Mouse (Mus musculus) forebrain, embryonic 13.5 days (tissue): ENCODE data around the gene Rxra. TPM values are rescaled to one million over a fixed set of nuclear protein-coding genes. Genes with fewer than 3 reads are reported as not detected.

ENCODE experiments used
- ATAC-seq: fragments of 200-750 bp; cut with Nextera tagmentation; 2 replicates; pipeline ENCODE4 v1.8.0; 2017
- H3K27ac ChIP-seq: fragments of 300-500 bp; sonication (generic); 2 replicates; pipeline ENCODE4 v1.5.1; 2015; ENCODE audit warnings: inconsistent platforms, mild to moderate bottlenecking, moderate library complexity
- H3K27me3 ChIP-seq: fragments of 300-500 bp; sonication (generic); 2 replicates; pipeline ENCODE4 v1.6.1; 2015; ENCODE audit warnings: mild to moderate bottlenecking, inconsistent platforms
- H3K36me3 ChIP-seq: fragments of 300-500 bp; sonication (generic); 2 replicates; pipeline ENCODE4 v1.6.1; 2015; ENCODE audit warnings: mild to moderate bottlenecking, inconsistent platforms; ENCODE audit not compliant: poor library complexity, severe bottlenecking
- H3K4me1 ChIP-seq: fragments of 300-500 bp; sonication (generic); 2 replicates; pipeline ENCODE4 v1.6.1; 2015; ENCODE audit warnings: inconsistent platforms
- H3K4me2 ChIP-seq: fragments of 300-500 bp; sonication (generic); 2 replicates; pipeline ENCODE4 v1.6.1; 2015; ENCODE audit warnings: inconsistent platforms, mild to moderate bottlenecking, moderate library complexity
- H3K4me3 ChIP-seq: fragments of 300-500 bp; sonication (generic); 2 replicates; pipeline ENCODE4 v1.5.1; 2015; ENCODE audit warnings: mild to moderate bottlenecking, inconsistent platforms
- H3K9ac ChIP-seq: fragments of 300-500 bp; sonication (generic); 2 replicates; pipeline ENCODE4 v1.6.1; 2015; ENCODE audit warnings: mild to moderate bottlenecking, inconsistent platforms
- H3K9me3 ChIP-seq: fragments of 300-500 bp; sonication (generic); replicated peaks from 2 replicates; pipeline ENCODE4 v1.6.1; 2016; ENCODE audit warnings: inconsistent platforms
- WGBS: fragments of 180-500 bp; shearing (Covaris S2); methylation state at CpG from one replicate; pipeline ENCODE4 v1.1.7; 2015; 5-methylcytosine and 5-hydroxymethylcytosine counted together
- polyA plus RNA-seq: library from polyadenylated mRNA; unstranded; fragments of >200 nt; fragmentation: Nextera tagmentation; extraction: Ambion mirVana; gene quantifications from 2 replicates; pipeline ENCODE4 v1.2.1, GENCODE M21; 2015

Gene Rxra
- polyA plus RNA-seq, 1 experiment from 2014 or later = 4.3 TPM

- Histone ChIP-seq H3K4me3 (no peak overlapping the region), H3K36me3 (no peaks in the 10 kb centered on the region), H3K4me2 (no peak overlapping the region), H3K9me3 (no peaks in the 10 kb centered on the region), H3K27ac (no peak overlapping the region), H3K9ac (no peak overlapping the region), H3K4me1 (peaks cover 13% of the 10 kb centered on the region), H3K27me3 (no peaks in the 10 kb centered on the region)
- 66% methylated on average over 3 of the region's 3 CpGs for WGBS
- ATAC-seq = no peak
Measured at GRCm38 (mm10) chr2:27710871-27711382, 34.7 kb downstream of the Rxra start.

- no peaks in the 10 kb centered on the region for H3K9me3 ChIP-seq
- H3K4me2 ChIP-seq = no peak overlapping the region
- H3K9ac ChIP-seq = no peak overlapping the region
- 92% methylated on average over 5 of the region's 5 CpGs for WGBS
- H3K27ac ChIP-seq = no peak overlapping the region
- H3K4me1 ChIP-seq = peaks cover 18% of the 10 kb centered on the region
- H3K4me3 ChIP-seq = no peak overlapping the region
- H3K27me3 ChIP-seq = no peaks in the 10 kb centered on the region
- no peaks in the 10 kb centered on the region for H3K36me3 ChIP-seq
- no peak for ATAC-seq
Measured at GRCm38 (mm10) chr2:27712626-27713025, 36.4 kb downstream of the Rxra start.

GRCm38 (mm10) chr2:27713378-27713777, 37.1 kb downstream of the Rxra start:
- Histone ChIP-seq H3K9ac (no peak overlapping the region), H3K36me3 (no peaks in the 10 kb centered on the region), H3K4me1 (peaks cover 25% of the 10 kb centered on the region), H3K9me3 (no peaks in the 10 kb centered on the region), H3K27me3 (peaks cover 6% of the 10 kb centered on the region; the same call in 1 of the 2 replicates), H3K4me3 (no peak overlapping the region), H3K4me2 (no peak overlapping the region), H3K27ac (no peak overlapping the region)
- no peak for ATAC-seq
- 100% methylated on average over 3 of the region's 3 CpGs for WGBS

- H3K27ac ChIP-seq = no peak overlapping the region
- no peaks in the 10 kb centered on the region for H3K9me3 ChIP-seq
- no peak overlapping the region for H3K9ac ChIP-seq
- no peak overlapping the region for H3K4me3 ChIP-seq
- H3K4me1 ChIP-seq = peaks cover 33% of the 10 kb centered on the region
- peaks cover 11% of the 10 kb centered on the region; the same call in 1 of the 2 replicates for H3K27me3 ChIP-seq
- ATAC-seq = no peak
- no peaks in the 10 kb centered on the region for H3K36me3 ChIP-seq
- no peak overlapping the region for H3K4me2 ChIP-seq
- WGBS = 86% methylated on average over 5 of the region's 5 CpGs
Measured at GRCm38 (mm10) chr2:27714131-27714530, 37.9 kb downstream of the Rxra start.

- no peaks in the 10 kb centered on the region for H3K9me3 ChIP-seq
- peaks cover 11% of the 10 kb centered on the region; the same call in 1 of the 2 replicates for H3K27me3 ChIP-seq
- H3K9ac ChIP-seq = no peak overlapping the region
- WGBS = 82% methylated on average over 4 of the region's 4 CpGs
- H3K4me3 ChIP-seq = no peak overlapping the region
- H3K36me3 ChIP-seq = no peaks in the 10 kb centered on the region
- H3K4me1 ChIP-seq = peaks cover 37% of the 10 kb centered on the region
- no peak overlapping the region for H3K27ac ChIP-seq
- no peak overlapping the region for H3K4me2 ChIP-seq
- no peak for ATAC-seq
Measured at GRCm38 (mm10) chr2:27715221-27715620, 39.0 kb downstream of the Rxra start.

GRCm38 (mm10) chr2:27716339-27716738, 40.1 kb downstream of the Rxra start:
- H3K9me3 ChIP-seq = no peaks in the 10 kb centered on the region
- peaks cover 26% of the 10 kb centered on the region for H3K4me1 ChIP-seq
- H3K27ac ChIP-seq = no peak overlapping the region
- 89% methylated on average over 3 of the region's 3 CpGs for WGBS
- no peak overlapping the region for H3K9ac ChIP-seq
- peaks cover 15% of the 10 kb centered on the region for H3K27me3 ChIP-seq
- no peak overlapping the region for H3K4me2 ChIP-seq
- no peaks in the 10 kb centered on the region for H3K36me3 ChIP-seq
- no peak for ATAC-seq
- H3K4me3 ChIP-seq = no peak overlapping the region

GRCm38 (mm10) chr2:27718191-27718590, 42.0 kb downstream of the Rxra start:
- no peak for ATAC-seq
- peaks cover 25% of the 10 kb centered on the region for H3K4me1 ChIP-seq
- no peak overlapping the region; the same call in 1 of the 2 replicates for H3K9ac ChIP-seq
- no peaks in the 10 kb centered on the region for H3K36me3 ChIP-seq
- H3K4me3 ChIP-seq = no peak overlapping the region
- H3K27ac ChIP-seq = no peak overlapping the region
- H3K27me3 ChIP-seq = peaks cover 22% of the 10 kb centered on the region
- no peak overlapping the region for H3K4me2 ChIP-seq
- no peaks in the 10 kb centered on the region for H3K9me3 ChIP-seq

- WGBS = 10% methylated on average over 10 of the region's 10 CpGs
- Histone ChIP-seq H3K9ac (no peak overlapping the region), H3K4me3 (no peak overlapping the region), H3K27me3 (peaks cover 25% of the 10 kb centered on the region), H3K36me3 (no peaks in the 10 kb centered on the region), H3K27ac (no peak overlapping the region), H3K4me2 (no peak overlapping the region), H3K9me3 (no peaks in the 10 kb centered on the region), H3K4me1 (peaks cover 25% of the 10 kb centered on the region)
- no peak for ATAC-seq
Measured at GRCm38 (mm10) chr2:27719601-27720000, 43.4 kb downstream of the Rxra start.

- no peaks in the 10 kb centered on the region for H3K36me3 ChIP-seq
Measured at GRCm38 (mm10) chr2:27721611-27722010, 45.4 kb downstream of the Rxra start.

GRCm38 (mm10) chr2:27724729-27725316, 48.6 kb downstream of the Rxra start:
- no peak overlapping the region for H3K4me2 ChIP-seq
- no peaks in the 10 kb centered on the region for H3K9me3 ChIP-seq
- H3K4me1 ChIP-seq = no peaks in the 10 kb centered on the region
- H3K4me3 ChIP-seq = no peak overlapping the region
- peaks cover 19% of the 10 kb centered on the region for H3K27me3 ChIP-seq
- 92% methylated on average over 9 of the region's 9 CpGs for WGBS
- no peak for ATAC-seq
- H3K36me3 ChIP-seq = no peaks in the 10 kb centered on the region
- no peak overlapping the region for H3K9ac ChIP-seq
- H3K27ac ChIP-seq = no peak overlapping the region

More at GRCm38 (mm10) chr2:27721611-27722010, 45.4 kb downstream of the Rxra start:
- H3K9me3 ChIP-seq = no peaks in the 10 kb centered on the region
- no peak overlapping the region for H3K4me2 ChIP-seq
- H3K27ac ChIP-seq = no peak overlapping the region
- H3K4me3 ChIP-seq = no peak overlapping the region
- ATAC-seq = no peak
- peaks cover 25% of the 10 kb centered on the region for H3K4me1 ChIP-seq
- WGBS = 90% methylated on average over 4 of the region's 4 CpGs
- no peak overlapping the region for H3K9ac ChIP-seq
- peaks cover 25% of the 10 kb centered on the region for H3K27me3 ChIP-seq

GRCm38 (mm10) chr2:27727994-27728854, 52.0 kb downstream of the Rxra start:
- H3K27ac ChIP-seq = no peak overlapping the region
- H3K9me3 ChIP-seq = no peaks in the 10 kb centered on the region
- H3K36me3 ChIP-seq = no peaks in the 10 kb centered on the region
- no peak overlapping the region for H3K9ac ChIP-seq
- no peak for ATAC-seq
- peaks cover 14% of the 10 kb centered on the region for H3K4me1 ChIP-seq
- no peak overlapping the region for H3K4me2 ChIP-seq
- WGBS = 73% methylated on average over 14 of the region's 14 CpGs
- H3K27me3 ChIP-seq = peaks cover 7% of the 10 kb centered on the region; the same call in 1 of the 2 replicates
- no peak overlapping the region for H3K4me3 ChIP-seq

GRCm38 (mm10) chr2:27729009-27729408, 52.8 kb downstream of the Rxra start:
- Histone ChIP-seq H3K4me1 (peaks cover 19% of the 10 kb centered on the region), H3K27me3 (peaks cover 4% of the 10 kb centered on the region; the same call in 1 of the 2 replicates), H3K9me3 (no peaks in the 10 kb centered on the region), H3K36me3 (no peaks in the 10 kb centered on the region), H3K4me2 (no peak overlapping the region), H3K4me3 (no peak overlapping the region), H3K9ac (no peak overlapping the region), H3K27ac (no peak overlapping the region)
- ATAC-seq = no peak
- WGBS = 76% methylated on average over 4 of the region's 4 CpGs
